Mouse (Mus musculus) bone marrow macrophage, adult 2 months (primary cell): Measurements from ENCODE around the gene Zfr.

Experiments
- CTCF ChIP-seq: IDR thresholded peaks from 2 replicates; pipeline ENCODE4 v1.5.1; 2012; ENCODE audit warnings: low read depth, mild to moderate bottlenecking, low read length, moderate library complexity
- POLR2A ChIP-seq: IDR thresholded peaks from 2 replicates; pipeline ENCODE4 v1.6.1; 2012; ENCODE audit warnings: mild to moderate bottlenecking, low read depth, low read length, borderline replicate concordance

- TF ChIP-seq CTCF = no peak
- TF ChIP-seq POLR2A = no peak
Measured at GRCm38 (mm10) chr15:12074426-12074825, 43.2 kb upstream of the Zfr start.
